Mouse (Mus musculus): ENCODE measurements at regions not wholly inside any gene's neighbourhood (a gene's known extent, or its start where the extent isn't known, plus 50 kb on each side); places are given as distances from the start of the nearest gene placed in this dataset.
A peak's percentile ranks its signal among the peaks of the same experiment; 100 is the strongest.

GRCm38 (mm10) chr4:123991223-123991622 lies 73.4 kb upstream of the 4930535I16Rik start:
- Histone ChIP-seq H3K27ac (ENCODE audit: low read length) (no peak overlapping the region), H3K36me3 (ENCODE audit: control insufficient read depth, insufficient read depth, low read length) (no peaks in the 10 kb centered on the region), H3K4me2 (replicated peaks; ENCODE audit: low read depth, low read length) (peak overlapping the region; percentile 57), H3K4me1 (ENCODE audit: control insufficient read depth, insufficient read depth, low read length) (peaks cover 11% of the 10 kb centered on the region; the same call in 1 of the 2 replicates), H3K27me3 (ENCODE audit: control insufficient read depth, insufficient read depth, low read length) (peaks cover 12% of the 10 kb centered on the region; the same call in 1 of the 2 replicates), H3K9me3 (ENCODE audit: control insufficient read depth, low read depth, low read length) (no peaks in the 10 kb centered on the region), H3K9ac (replicated peaks; ENCODE audit: low read depth, low read length) (no peak overlapping the region), H3K4me3 (ENCODE audit: low read depth, low read length) (peak overlapping the region; percentile 24)
- no peak for ATAC-seq (ENCODE audit: insufficient number of reproducible peaks, insufficient read depth, low FRiP score, low read depth)
- 3% methylated on average over 10 of the region's 10 CpGs for WGBS

GRCm38 (mm10) chr4:123990293-123991185 lies 72.7 kb upstream of the 4930535I16Rik start:
- no peak overlapping the region for H3K9ac ChIP-seq (replicated peaks; ENCODE audit: low read depth, low read length)

More at GRCm38 (mm10) chr4:123990293-123991185, 72.7 kb upstream of the 4930535I16Rik start:
- no peak overlapping the region for H3K27ac ChIP-seq (ENCODE audit: low read length)
- H3K27me3 ChIP-seq (ENCODE audit: control insufficient read depth, insufficient read depth, low read length), result peaks cover 12% of the 10 kb centered on the region; the same call in 1 of the 2 replicates
- H3K9me3 ChIP-seq (ENCODE audit: control insufficient read depth, low read depth, low read length), result no peaks in the 10 kb centered on the region
- H3K4me1 ChIP-seq (ENCODE audit: control insufficient read depth, insufficient read depth, low read length), result peaks cover 11% of the 10 kb centered on the region; the same call in 1 of the 2 replicates
- peak overlapping the region; percentile 57 for H3K4me2 ChIP-seq (replicated peaks; ENCODE audit: low read depth, low read length)
- H3K4me3 ChIP-seq (ENCODE audit: low read depth, low read length), result peak overlapping the region; percentile 24
- H3K36me3 ChIP-seq (ENCODE audit: control insufficient read depth, insufficient read depth, low read length), result no peaks in the 10 kb centered on the region
- WGBS, result 3% methylated on average over 37 of the region's 37 CpGs
- ATAC-seq (ENCODE audit: insufficient number of reproducible peaks, insufficient read depth, low FRiP score, low read depth), result no peak

Data from stomach, embryonic 14.5 days (tissue).